Mouse (Mus musculus) heart, postnatal 0 days (tissue): ENCODE measurements around the gene Cpd.

Experiments
- CTCF ChIP-seq: IDR thresholded peaks from 2 replicates; pipeline ENCODE4 v1.5.1; 2016; ENCODE audit warnings: antibody characterized with exemption, control low read depth, low read depth
- EP300 ChIP-seq: IDR thresholded peaks from 2 replicates; pipeline ENCODE4 v1.6.1; 2016; ENCODE audit warnings: antibody characterized with exemption, low read depth

DNA sequence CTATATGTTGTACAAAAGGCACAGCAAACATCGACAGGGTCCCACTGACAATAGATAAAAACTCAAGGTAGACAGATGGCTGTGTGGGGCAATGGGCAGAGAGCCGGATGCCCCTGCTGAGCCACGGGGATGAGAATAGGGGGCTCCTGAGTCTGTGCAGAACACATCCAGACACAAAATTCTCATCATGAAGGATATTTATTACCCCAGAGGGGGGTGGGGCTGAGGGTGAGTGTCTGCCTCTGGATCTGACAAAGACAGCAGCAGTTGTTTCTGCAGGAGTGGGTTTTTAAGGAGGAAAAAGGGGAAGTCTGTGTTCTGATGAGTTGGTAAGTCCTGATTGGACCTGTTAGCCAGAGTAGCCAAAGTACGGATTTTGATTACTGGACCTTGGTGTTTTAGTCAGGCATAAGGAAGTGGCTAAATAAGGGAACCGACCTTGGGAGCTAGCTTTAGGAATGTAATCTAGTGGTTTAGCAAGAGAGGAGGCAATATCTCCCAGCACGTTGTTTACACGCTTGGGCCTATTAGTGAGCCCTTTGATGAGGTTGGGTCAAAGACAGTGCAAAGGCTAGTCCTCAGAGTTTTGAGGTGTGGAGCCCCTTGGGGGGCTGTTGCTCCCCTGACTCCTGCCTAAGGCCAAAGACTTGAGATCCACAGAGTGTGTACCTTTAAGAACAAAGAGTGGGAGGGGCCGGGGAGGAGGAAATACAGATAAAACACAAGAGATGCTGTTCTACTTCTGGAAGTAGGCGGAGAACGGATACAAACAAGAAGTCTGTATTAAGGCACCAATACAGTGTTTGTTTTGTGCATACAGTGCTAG, 42.7 kb upstream of the Cpd start:
- TF ChIP-seq CTCF, result no peak
- no peak for TF ChIP-seq EP300
